Mouse (Mus musculus): ENCODE data around the gene D130052B06Rik.

The D130052B06Rik gene

GRCm38 (mm10) chr11:33660016-33660913, 61.2 kb downstream of the D130052B06Rik start:
- DNase-seq (ENCODE audit: low spot score in 2 of 2) = no peak

- DNase-seq (ENCODE audit: low spot score in 2 of 2) = no peak
Observed at GRCm38 (mm10) chr11:33663599-33663998, 64.5 kb downstream of the D130052B06Rik start.

- no peak for DNase-seq (ENCODE audit: low spot score in 2 of 2)
Observed at GRCm38 (mm10) chr11:33668376-33668775, 69.3 kb downstream of the D130052B06Rik start.

- DNase-seq (ENCODE audit: low spot score in 2 of 2) = no peak
Observed at GRCm38 (mm10) chr11:33670105-33670965, 71.2 kb downstream of the D130052B06Rik start.
